Mouse (Mus musculus): ENCODE measurements at regions not wholly inside any gene's neighbourhood (a gene's known extent, or its start where the extent isn't known, plus 50 kb on each side); places are given as distances from the start of the nearest gene placed in this dataset.

DNA sequence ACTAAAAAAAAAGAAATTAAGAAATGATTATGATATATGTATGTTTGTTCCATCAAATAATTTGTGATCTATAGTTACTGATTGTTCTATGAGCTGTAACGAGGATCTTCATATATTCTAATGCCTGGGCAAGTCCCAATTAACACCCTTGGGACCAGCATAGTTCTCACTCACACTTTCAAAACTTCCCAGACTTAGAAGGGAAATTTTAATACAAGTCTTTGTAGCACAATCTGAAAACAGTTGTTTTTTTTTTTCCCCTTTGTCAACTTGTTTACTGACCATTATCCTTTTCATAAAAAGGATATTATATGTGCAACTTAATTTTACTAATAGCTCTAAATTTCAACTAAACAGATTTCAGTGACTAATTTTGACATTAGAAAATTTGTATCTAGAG, 257.1 kb downstream of the Tpbg start:
- no peaks in the 10 kb centered on the region for H3K27me3 ChIP-seq (ENCODE audit: control insufficient read depth, insufficient read depth, low read length)
- H3K27ac ChIP-seq = no peak overlapping the region
- no peaks in the 10 kb centered on the region for H3K4me1 ChIP-seq (ENCODE audit: control insufficient read depth, insufficient read depth, low read length)
- 69% methylated on average over 1 of the region's 1 CpGs for WGBS
- H3K4me3 ChIP-seq = no peak overlapping the region
- H3K36me3 ChIP-seq (ENCODE audit: control insufficient read depth, insufficient read depth, low read length) = no peaks in the 10 kb centered on the region
- intact Hi-C loops (cut with DNase I) = no loop called here
- H3K9ac ChIP-seq (ENCODE audit: low read depth, low read length) = no peak overlapping the region
- no peak for DNase-seq
- no peaks in the 10 kb centered on the region for H3K79me2 ChIP-seq (replicated peaks; ENCODE audit: control insufficient read depth, insufficient read depth, low read length)
- TF ChIP-seq POLR2A (IDR thresholded peaks at IDR 0.05; ENCODE audit: insufficient read depth, low read depth, low read length) = no peak
- no peak for TF ChIP-seq EP300 (IDR thresholded peaks at IDR 0.05; ENCODE audit: insufficient read depth, low read depth, low read length)
- no peak for TF ChIP-seq CTCF (IDR thresholded peaks at IDR 0.05)

DNA sequence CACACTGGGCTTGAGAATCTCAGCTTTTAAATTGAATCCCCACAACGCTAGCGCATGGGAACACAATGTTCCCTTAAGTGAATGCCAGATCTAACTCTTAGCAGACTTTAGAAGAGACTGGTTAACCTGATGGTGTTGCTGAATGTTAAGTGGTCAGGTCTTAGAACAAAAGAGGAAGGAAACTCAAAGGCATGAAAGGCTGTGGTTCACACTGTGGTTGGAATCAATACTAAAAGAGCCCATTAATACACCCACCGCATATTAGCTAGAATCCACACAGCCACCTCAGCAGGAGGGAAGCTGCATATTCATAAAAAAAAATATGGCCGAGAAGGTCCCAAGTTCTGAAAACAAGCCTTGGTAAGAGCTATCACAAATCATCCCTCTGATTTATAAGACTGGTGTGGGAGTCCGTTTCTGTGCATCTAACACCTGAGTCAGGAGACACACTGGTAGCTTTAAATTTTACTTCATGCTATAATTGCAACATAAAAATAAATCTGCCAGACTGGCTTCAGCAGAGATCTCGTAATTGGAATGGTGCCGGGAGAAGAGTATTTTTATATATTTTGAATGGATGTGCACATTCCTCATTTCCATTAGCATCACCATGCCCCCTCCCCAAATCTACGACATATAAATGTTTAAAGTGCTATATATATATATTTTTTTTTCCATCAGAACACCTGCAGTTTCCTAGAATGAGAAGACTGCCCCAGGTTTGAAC, 259.3 kb downstream of the Tpbg start:
- H3K36me3 ChIP-seq (ENCODE audit: control insufficient read depth, insufficient read depth, low read length) = no peaks in the 10 kb centered on the region
- 85% methylated on average over 8 of the region's 8 CpGs for WGBS
- H3K4me1 ChIP-seq (ENCODE audit: control insufficient read depth, insufficient read depth, low read length) = no peaks in the 10 kb centered on the region
- no peaks in the 10 kb centered on the region for H3K27me3 ChIP-seq (ENCODE audit: control insufficient read depth, insufficient read depth, low read length)
- TF ChIP-seq EP300 (IDR thresholded peaks at IDR 0.05; ENCODE audit: insufficient read depth, low read depth, low read length) (no peak), CTCF (IDR thresholded peaks at IDR 0.05) (no peak), POLR2A (IDR thresholded peaks at IDR 0.05; ENCODE audit: insufficient read depth, low read depth, low read length) (no peak)
- no peaks in the 10 kb centered on the region for H3K79me2 ChIP-seq (replicated peaks; ENCODE audit: control insufficient read depth, insufficient read depth, low read length)
- no peak for DNase-seq
- H3K27ac ChIP-seq = no peak overlapping the region
- intact Hi-C loops (cut with DNase I) = no loop called here
- H3K9ac ChIP-seq (ENCODE audit: low read depth, low read length) = no peak overlapping the region
- no peak overlapping the region for H3K4me3 ChIP-seq

DNA sequence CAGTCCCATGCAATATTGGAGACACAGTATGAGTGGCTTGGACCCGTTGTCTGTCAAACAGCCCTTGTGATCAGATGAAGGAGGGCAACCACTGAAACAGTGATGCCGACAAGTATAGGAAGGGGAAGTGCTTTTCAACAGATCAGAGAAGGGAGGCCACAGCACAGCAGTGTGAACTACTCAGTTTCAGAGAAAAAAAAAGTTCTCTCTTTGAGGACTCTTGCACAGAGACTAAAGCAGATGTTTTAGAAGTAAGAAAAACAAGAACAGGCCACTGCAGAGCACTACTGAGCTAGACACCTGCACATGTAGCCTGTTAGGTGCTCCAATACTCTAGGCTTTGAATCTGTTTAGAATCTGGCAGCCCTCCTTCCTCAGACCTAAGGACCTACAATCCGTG, 261.4 kb downstream of the Tpbg start:
- no peaks in the 10 kb centered on the region for H3K27me3 ChIP-seq (ENCODE audit: control insufficient read depth, insufficient read depth, low read length)
- H3K27ac ChIP-seq = no peak overlapping the region
- H3K79me2 ChIP-seq (replicated peaks; ENCODE audit: control insufficient read depth, insufficient read depth, low read length) = no peaks in the 10 kb centered on the region
- H3K36me3 ChIP-seq (ENCODE audit: control insufficient read depth, insufficient read depth, low read length) = no peaks in the 10 kb centered on the region
- no peak for DNase-seq
- no peaks in the 10 kb centered on the region for H3K4me1 ChIP-seq (ENCODE audit: control insufficient read depth, insufficient read depth, low read length)
- intact Hi-C loops (cut with DNase I) = no loop called here
- no peak overlapping the region for H3K4me3 ChIP-seq
- WGBS = 63% methylated on average over 3 of the region's 3 CpGs
- no peak for TF ChIP-seq POLR2A (IDR thresholded peaks at IDR 0.05; ENCODE audit: insufficient read depth, low read depth, low read length)
- TF ChIP-seq CTCF (IDR thresholded peaks at IDR 0.05) = no peak
- TF ChIP-seq EP300 (IDR thresholded peaks at IDR 0.05; ENCODE audit: insufficient read depth, low read depth, low read length) = no peak
- H3K9ac ChIP-seq (ENCODE audit: low read depth, low read length) = no peak overlapping the region

DNA sequence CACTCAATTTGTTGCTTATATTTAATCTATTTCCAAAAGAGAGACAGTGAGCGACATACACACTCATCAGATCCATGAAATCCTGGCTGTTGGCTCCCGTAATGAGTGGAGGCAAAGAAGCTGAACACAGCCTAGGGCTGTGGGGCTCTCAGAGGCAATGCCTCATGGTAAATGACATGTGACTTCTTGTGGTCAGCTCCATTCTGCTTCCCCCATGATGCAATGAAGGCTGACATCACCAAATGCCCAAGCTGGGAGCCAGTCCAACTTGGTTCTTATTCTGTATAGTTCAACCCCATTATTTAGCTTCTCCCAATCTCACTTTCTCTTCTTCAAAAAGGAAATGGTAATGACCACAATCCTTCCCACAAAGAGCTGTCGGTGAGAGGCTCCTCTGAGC, 262.5 kb downstream of the Tpbg start:
- no peaks in the 10 kb centered on the region for H3K27me3 ChIP-seq (ENCODE audit: control insufficient read depth, insufficient read depth, low read length)
- H3K9ac ChIP-seq (ENCODE audit: low read depth, low read length) = no peak overlapping the region
- 69% methylated on average over 3 of the region's 3 CpGs for WGBS
- no peak overlapping the region for H3K4me3 ChIP-seq
- H3K27ac ChIP-seq = no peak overlapping the region
- TF ChIP-seq EP300 (IDR thresholded peaks at IDR 0.05; ENCODE audit: insufficient read depth, low read depth, low read length) (no peak), CTCF (IDR thresholded peaks at IDR 0.05) (no peak), POLR2A (IDR thresholded peaks at IDR 0.05; ENCODE audit: insufficient read depth, low read depth, low read length) (no peak)
- intact Hi-C loops (cut with DNase I) = no loop called here
- H3K79me2 ChIP-seq (replicated peaks; ENCODE audit: control insufficient read depth, insufficient read depth, low read length) = no peaks in the 10 kb centered on the region
- H3K4me1 ChIP-seq (ENCODE audit: control insufficient read depth, insufficient read depth, low read length) = no peaks in the 10 kb centered on the region
- no peaks in the 10 kb centered on the region for H3K36me3 ChIP-seq (ENCODE audit: control insufficient read depth, insufficient read depth, low read length)
- no peak for DNase-seq

DNA sequence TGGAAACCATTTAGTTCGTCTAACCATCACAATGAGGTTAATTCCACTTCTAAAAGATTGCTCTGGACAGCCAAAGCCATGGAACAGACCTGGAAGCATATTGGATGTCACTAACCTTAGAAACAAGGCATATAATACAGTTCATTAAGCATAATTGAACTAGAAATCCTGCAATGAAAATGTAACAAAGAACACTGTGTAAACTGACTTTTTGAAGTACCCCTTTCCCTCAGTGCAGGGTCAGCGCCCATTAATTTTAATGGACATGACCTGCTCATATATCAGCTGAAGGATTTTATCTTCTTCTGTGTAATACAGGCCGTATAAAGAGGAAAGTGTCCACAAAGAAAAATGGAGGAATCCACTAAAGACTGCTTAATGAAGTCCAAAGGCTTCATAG, 263.7 kb downstream of the Tpbg start:
- no peaks in the 10 kb centered on the region for H3K79me2 ChIP-seq (replicated peaks; ENCODE audit: control insufficient read depth, insufficient read depth, low read length)
- no peak overlapping the region for H3K4me3 ChIP-seq
- no peaks in the 10 kb centered on the region for H3K27me3 ChIP-seq (ENCODE audit: control insufficient read depth, insufficient read depth, low read length)
- no peak overlapping the region for H3K27ac ChIP-seq
- H3K9ac ChIP-seq (ENCODE audit: low read depth, low read length) = no peak overlapping the region
- TF ChIP-seq CTCF (IDR thresholded peaks at IDR 0.05) (no peak), POLR2A (IDR thresholded peaks at IDR 0.05; ENCODE audit: insufficient read depth, low read depth, low read length) (no peak), EP300 (IDR thresholded peaks at IDR 0.05; ENCODE audit: insufficient read depth, low read depth, low read length) (no peak)
- intact Hi-C loops (cut with DNase I) = no loop called here
- DNase-seq = no peak
- H3K36me3 ChIP-seq (ENCODE audit: control insufficient read depth, insufficient read depth, low read length) = no peaks in the 10 kb centered on the region
- H3K4me1 ChIP-seq (ENCODE audit: control insufficient read depth, insufficient read depth, low read length) = no peaks in the 10 kb centered on the region
- WGBS = 73% methylated on average over 3 of the region's 3 CpGs

DNA sequence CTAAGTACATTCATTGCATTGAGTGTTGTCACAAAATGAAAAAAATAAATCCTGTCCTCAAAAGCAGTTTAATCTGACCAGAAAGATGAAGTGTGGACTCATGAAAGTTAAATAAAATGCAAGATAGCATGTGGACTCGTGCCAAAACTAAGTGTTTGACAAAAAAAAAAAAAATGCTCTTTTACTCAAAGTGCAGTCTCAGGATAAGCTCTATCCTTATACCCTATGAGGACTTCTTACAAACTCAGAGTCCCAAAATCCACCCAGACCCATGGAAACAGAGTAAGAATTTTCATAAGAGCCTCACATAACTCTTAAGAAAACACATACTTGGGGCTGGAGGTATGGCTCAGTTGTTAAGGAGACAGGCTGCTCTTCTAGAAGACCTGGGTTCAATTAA, 267.7 kb downstream of the Tpbg start:
- TF ChIP-seq POLR2A (IDR thresholded peaks at IDR 0.05; ENCODE audit: insufficient read depth, low read depth, low read length) = no peak
- TF ChIP-seq CTCF (IDR thresholded peaks at IDR 0.05) = no peak
- no peak for TF ChIP-seq EP300 (IDR thresholded peaks at IDR 0.05; ENCODE audit: insufficient read depth, low read depth, low read length)
- Histone ChIP-seq H3K36me3 (ENCODE audit: control insufficient read depth, insufficient read depth, low read length) (no peaks in the 10 kb centered on the region), H3K27me3 (ENCODE audit: control insufficient read depth, insufficient read depth, low read length) (no peaks in the 10 kb centered on the region), H3K4me3 (no peak overlapping the region), H3K27ac (no peak overlapping the region), H3K79me2 (replicated peaks; ENCODE audit: control insufficient read depth, insufficient read depth, low read length) (no peaks in the 10 kb centered on the region), H3K9ac (ENCODE audit: low read depth, low read length) (no peak overlapping the region), H3K4me1 (ENCODE audit: control insufficient read depth, insufficient read depth, low read length) (no peaks in the 10 kb centered on the region)
- intact Hi-C loops (cut with DNase I) = no loop called here
- no peak for DNase-seq
- 42% methylated on average over 1 of the region's 1 CpGs for WGBS

All from heart, adult 2 months (tissue).